Mouse (Mus musculus) olfactory bulb, adult 2 months (tissue): Measurements from ENCODE around the gene Lrrc8a. TPM values are rescaled to one million over a fixed set of nuclear protein-coding genes. Genes with fewer than 3 reads are reported as not detected.

Experiments used
- H3K27ac ChIP-seq: fragments of 200-500 bp; 2 replicates; pipeline ENCODE4 v1.5.1; 2012; ENCODE audit warnings: low read depth, low read length; ENCODE audit not compliant: insufficient read depth
- H3K4me1 ChIP-seq: fragments of 200-500 bp; 2 replicates; pipeline ENCODE4 v1.6.1; 2012; ENCODE audit warnings: low read length; ENCODE audit not compliant: control insufficient read depth, insufficient read depth
- H3K4me3 ChIP-seq: fragments of 200-500 bp; 2 replicates; pipeline ENCODE4 v1.5.1; 2012; ENCODE audit warnings: mild to moderate bottlenecking, low read depth, low read length, moderate library complexity; ENCODE audit not compliant: insufficient read depth
- CTCF ChIP-seq: fragments of 200-500 bp; IDR thresholded peaks from 2 replicates; pipeline ENCODE4 v1.5.1; 2012; ENCODE audit warnings: low read depth, mild to moderate bottlenecking, low read length, moderate library complexity; ENCODE audit not compliant: insufficient read depth
- POLR2A ChIP-seq: fragments of 200-500 bp; IDR thresholded peaks from 2 replicates; pipeline ENCODE4 v1.6.1; 2012; ENCODE audit warnings: mild to moderate bottlenecking, low read depth, low read length, moderate library complexity; ENCODE audit not compliant: insufficient read depth
- WGBS: fragments of 180-500 bp; shearing (Covaris S2); methylation state at CpG from one replicate; pipeline ENCODE4 v1.1.7; 2018; 5-methylcytosine and 5-hydroxymethylcytosine counted together
- polyA plus RNA-seq: library from polyadenylated mRNA; stranded (reverse); fragments of >200 nt; gene quantifications from 2 replicates; pipeline ENCODE4 v1.2.4, GENCODE M21; 2012; ENCODE audit warnings: low replicate concordance; ENCODE audit not compliant: missing spikeins, insufficient read depth, insufficient read length

Gene Lrrc8a
- polyA plus RNA-seq, 1 experiment: not detected

GRCm38 (mm10) chr2:30247036-30247435 is 9.5 kb downstream of the Lrrc8a start:
- TF ChIP-seq CTCF (no peak), POLR2A (no peak)
- H3K27ac ChIP-seq: no peak overlapping the region
- WGBS: 90% methylated on average over 5 of the region's 5 CpGs

DNA sequence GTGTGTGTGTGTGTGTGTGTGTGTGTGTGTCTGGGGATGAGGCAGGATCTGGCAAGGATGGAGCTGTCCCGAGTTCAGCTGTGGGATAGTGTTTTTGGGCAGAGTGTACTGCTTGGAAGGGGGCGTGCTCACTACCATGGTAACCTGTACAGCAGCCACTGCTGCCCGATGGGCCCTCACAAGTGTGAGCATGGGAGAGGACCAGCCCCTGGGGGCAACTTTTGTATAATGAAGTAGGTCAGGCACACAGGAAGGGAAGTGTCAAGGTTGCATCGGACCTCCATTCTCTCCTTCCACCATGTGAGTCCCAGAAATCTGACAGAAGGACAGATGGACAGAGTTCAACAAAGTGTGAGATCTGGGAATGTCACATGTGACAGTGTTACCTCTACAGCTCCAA is 10.2 kb downstream of the Lrrc8a start:
- 39% methylated on average over 4 of the region's 4 CpGs for WGBS
- no peak overlapping the region for H3K4me3 ChIP-seq
- TF ChIP-seq POLR2A (no peak), CTCF (no peak)
- peaks cover 27% of the 10 kb centered on the region for H3K4me1 ChIP-seq
- H3K27ac ChIP-seq: no peak overlapping the region

More at GRCm38 (mm10) chr2:30247036-30247435, 9.5 kb downstream of the Lrrc8a start:
- no peak overlapping the region for H3K4me3 ChIP-seq
- peaks cover 27% of the 10 kb centered on the region for H3K4me1 ChIP-seq

DNA sequence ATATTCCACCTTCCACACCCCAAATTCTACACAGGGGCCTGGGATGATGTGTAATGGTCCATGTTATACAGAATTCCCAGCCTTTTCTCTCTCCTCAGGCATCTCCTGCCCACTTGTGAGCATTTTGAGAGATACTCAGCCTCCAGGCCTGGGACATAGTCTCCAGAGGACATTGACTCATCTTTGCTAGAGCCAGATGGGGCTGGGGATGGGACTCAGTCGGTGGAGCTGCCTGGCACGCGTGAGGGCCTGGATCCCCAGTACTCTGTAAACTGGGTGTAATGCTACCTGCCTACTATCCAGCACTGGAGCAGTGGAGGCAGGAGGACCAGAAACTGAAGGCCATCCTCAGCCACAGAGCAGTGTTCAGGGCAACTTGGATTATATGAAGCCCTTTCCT is 11.7 kb downstream of the Lrrc8a start:
- H3K27ac ChIP-seq: no peak overlapping the region
- WGBS: 75% methylated on average over 3 of the region's 3 CpGs

GRCm38 (mm10) chr2:30250166-30251128 is 12.9 kb downstream of the Lrrc8a start:
- H3K27ac ChIP-seq: no peak overlapping the region
- WGBS: 85% methylated on average over 10 of the region's 10 CpGs
- no peak overlapping the region for H3K4me3 ChIP-seq
- TF ChIP-seq CTCF: no peak
- TF ChIP-seq POLR2A: no peak
- H3K4me1 ChIP-seq: peaks cover 25% of the 10 kb centered on the region

More for the DNA sequence above, 11.7 kb downstream of the Lrrc8a start:
- H3K4me3 ChIP-seq: no peak overlapping the region
- no peak for TF ChIP-seq POLR2A
- TF ChIP-seq CTCF: no peak
- H3K4me1 ChIP-seq: peaks cover 31% of the 10 kb centered on the region

DNA sequence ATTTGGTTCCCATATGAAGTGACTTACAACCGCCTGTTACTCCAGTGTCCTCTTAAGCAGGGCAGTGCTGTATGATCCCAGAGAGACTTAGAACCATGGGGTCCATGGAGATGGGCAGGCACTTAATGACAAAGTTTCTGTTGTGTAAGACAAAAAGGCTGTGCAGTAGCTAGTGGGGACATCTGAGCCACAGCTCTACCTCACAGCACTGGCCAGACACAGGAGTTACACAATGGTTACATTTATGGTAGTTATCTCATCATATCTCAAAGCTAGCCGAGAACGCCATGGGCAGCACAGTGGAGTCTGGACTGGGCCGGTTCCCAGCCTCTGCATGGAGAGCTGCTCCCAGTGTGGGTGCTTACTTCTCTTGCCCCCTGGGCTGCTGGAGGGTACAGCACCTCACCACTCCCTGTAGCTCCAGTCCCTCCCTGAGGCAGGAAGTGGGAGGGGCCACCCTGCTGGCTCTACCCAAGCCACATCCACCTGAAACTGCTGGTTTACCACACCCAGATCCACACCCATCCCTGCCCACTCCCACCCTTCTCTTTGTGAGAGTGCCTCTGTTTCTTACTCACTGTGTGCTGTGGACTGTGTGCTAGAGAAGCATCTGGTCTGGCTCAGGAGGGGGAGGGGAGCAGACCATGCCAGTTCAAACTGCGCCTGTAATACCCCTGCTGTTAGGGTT is 14.0 kb downstream of the Lrrc8a start:
- Histone ChIP-seq H3K4me1 (peaks cover 25% of the 10 kb centered on the region), H3K27ac (peak overlapping the region; percentile 3; the same call in 1 of the 2 replicates), H3K4me3 (no peak overlapping the region)
- TF ChIP-seq CTCF: no peak
- no peak for TF ChIP-seq POLR2A
- WGBS: 80% methylated on average over 5 of the region's 5 CpGs

GRCm38 (mm10) chr2:30252521-30252920 is 15.0 kb downstream of the Lrrc8a start:
- TF ChIP-seq POLR2A: no peak
- no peak for TF ChIP-seq CTCF
- Histone ChIP-seq H3K4me1 (peaks cover 30% of the 10 kb centered on the region), H3K4me3 (no peak overlapping the region), H3K27ac (0 out of 2 replicates have a peak overlapping the region, but pooled peaks have one; percentile 3)
- WGBS: 34% methylated on average over 3 of the region's 3 CpGs

DNA sequence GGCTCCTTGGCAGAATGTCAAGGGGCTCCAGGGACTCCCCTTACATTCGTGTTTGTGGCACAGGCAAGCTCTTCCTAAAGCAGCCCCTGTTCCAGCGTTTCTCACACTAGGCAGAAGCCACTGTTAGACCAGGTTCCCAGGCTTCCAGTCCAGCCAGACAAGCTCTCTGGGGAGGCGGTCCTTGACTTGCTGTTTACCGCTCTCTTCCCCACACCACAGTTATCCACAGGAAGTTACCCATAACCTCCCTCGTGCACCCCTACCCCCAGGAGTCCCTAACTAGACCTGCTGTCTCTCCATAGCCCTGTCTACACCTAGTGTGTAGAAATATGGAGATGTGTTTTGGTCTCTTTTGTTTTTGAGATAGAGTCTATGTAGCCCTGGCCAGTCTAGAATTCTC is 16.3 kb downstream of the Lrrc8a start:
- WGBS: 77% methylated on average over 5 of the region's 5 CpGs
- Histone ChIP-seq H3K4me1 (peaks cover 38% of the 10 kb centered on the region), H3K27ac (no peak overlapping the region), H3K4me3 (no peak overlapping the region)
- TF ChIP-seq POLR2A: no peak
- no peak for TF ChIP-seq CTCF

- H3K4me3 ChIP-seq: no peak overlapping the region
- peaks cover 40% of the 10 kb centered on the region for H3K4me1 ChIP-seq
- TF ChIP-seq POLR2A (no peak), CTCF (no peak)
- 96% methylated on average over 42 of the region's 42 CpGs for WGBS
- no peak overlapping the region for H3K27ac ChIP-seq
Observed at GRCm38 (mm10) chr2:30255631-30256395, 18.3 kb downstream of the Lrrc8a start.
